Mouse (Mus musculus) liver, postnatal 0 days (tissue): ENCODE measurements around the gene Cdon.

ENCODE experiments used
- CTCF ChIP-seq: sonication (generic); IDR thresholded peaks from 2 replicates; pipeline ENCODE4 v1.5.1; 2016; ENCODE audit warnings: antibody characterized with exemption, low read depth
- EP300 ChIP-seq: IDR thresholded peaks from 2 replicates; pipeline ENCODE4 v1.6.1; 2016; ENCODE audit warnings: antibody characterized with exemption, low read depth, mild to moderate bottlenecking

DNA sequence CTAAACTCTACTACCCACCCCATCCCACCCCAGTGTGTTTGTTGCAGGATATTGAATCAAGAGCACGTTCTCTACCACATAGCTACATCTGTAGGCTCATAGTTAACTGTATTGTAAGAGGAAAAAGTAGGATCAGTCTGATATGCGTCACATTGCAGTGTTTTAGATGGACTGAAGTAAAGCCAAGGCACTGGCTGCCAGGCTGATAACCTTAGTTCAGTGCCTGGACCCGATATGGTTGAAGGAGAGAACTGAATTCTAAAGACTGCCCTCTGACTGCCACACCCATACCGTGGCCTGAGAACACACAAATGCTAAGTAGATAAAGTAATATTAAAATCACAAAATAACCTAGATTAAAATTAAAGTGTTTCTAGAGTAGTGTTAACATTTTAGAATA, 114.9 kb downstream of the Cdon start:
- TF ChIP-seq CTCF (no peak), EP300 (no peak)
